Mouse (Mus musculus) common myeloid progenitor, adult 5-6 weeks (primary cell): ENCODE measurements around the gene Psors1c2. TPM values are rescaled to one million over a fixed set of nuclear protein-coding genes. Genes with fewer than 3 reads are reported as not detected.

Experiments
- ATAC-seq: replicated peaks from 2 replicates; pipeline ENCODE4 v1.8.0; 2016; ENCODE audit warnings: low read depth, mild to moderate bottlenecking, moderate TSS enrichment, inconsistent platforms; ENCODE audit not compliant: poor library complexity, severe bottlenecking
- total RNA-seq: library from RNA; stranded (forward); fragments of 200-1000, 187-1606 nt; gene quantifications from 2 replicates; pipeline ENCODE4 v1.2.3, GENCODE M21; 2017

Gene Psors1c2
- total RNA-seq, 1 experiment from 2014 or later: not detected

- ATAC-seq: peak; percentile 96
Measured at GRCm38 (mm10) chr17:35516652-35517500, 16.1 kb upstream of the Psors1c2 start, which contains the start of the genes Tcf19 and Cchcr1. Gene Tcf19, minus strand, starts transcription at chr17:35516824. Gene Cchcr1, plus strand, starts transcription at chr17:35517100.

DNA sequence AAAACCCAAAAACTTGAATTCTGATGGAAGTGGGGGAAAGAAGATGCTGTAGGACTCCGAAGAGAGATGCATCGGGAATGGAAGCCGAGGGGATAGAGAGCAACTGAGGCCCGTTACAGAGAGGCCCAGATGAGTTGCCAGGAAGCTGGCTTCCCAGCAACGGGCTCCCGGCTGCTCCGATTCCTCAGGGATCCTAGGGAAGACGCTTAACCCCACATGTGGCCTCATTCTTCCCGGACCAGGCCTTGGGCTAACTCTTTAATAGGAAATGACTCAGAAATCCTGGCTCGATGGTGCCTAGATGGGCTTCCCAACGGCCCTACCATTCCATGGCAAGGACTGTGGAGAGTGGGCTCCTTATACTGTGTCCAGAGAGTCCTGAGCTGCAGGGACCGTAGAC, 15.5 kb upstream of the Psors1c2 start:
- ATAC-seq: no peak

GRCm38 (mm10) chr17:35524354-35524753, 8.6 kb upstream of the Psors1c2 start:
- ATAC-seq: no peak

GRCm38 (mm10) chr17:35526644-35527043, 6.4 kb upstream of the Psors1c2 start:
- peak; percentile 63; the same call in 1 of the 2 replicates for ATAC-seq

GRCm38 (mm10) chr17:35532360-35532759, 641 bp upstream of the Psors1c2 start:
- ATAC-seq: no peak

DNA sequence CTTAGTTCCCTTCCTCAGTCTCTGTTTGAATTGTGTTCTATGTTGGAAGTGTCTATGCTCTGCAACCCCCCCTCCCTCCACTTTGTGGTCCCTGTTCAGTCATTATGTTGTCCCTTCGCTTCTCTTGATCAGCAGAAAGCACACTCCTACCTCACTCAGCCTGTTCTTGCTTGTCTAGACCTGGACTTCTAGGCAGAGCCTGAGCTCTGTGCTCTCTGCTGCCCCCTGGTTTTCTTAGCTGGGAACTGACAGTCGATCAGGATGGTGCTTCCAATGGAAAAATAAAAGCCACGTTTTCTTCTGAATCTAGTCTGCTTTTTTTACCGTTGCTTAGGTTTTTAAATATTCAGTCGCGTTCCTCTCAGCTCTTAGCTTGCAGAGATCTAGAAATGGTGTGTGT, 1.3 kb downstream of the Psors1c2 start:
- peak; percentile 83 for ATAC-seq

GRCm38 (mm10) chr17:35537421-35537820, 4.4 kb downstream of the Psors1c2 start:
- no peak for ATAC-seq

- no peak for ATAC-seq
Measured at GRCm38 (mm10) chr17:35538476-35538875, 5.5 kb downstream of the Psors1c2 start.

GRCm38 (mm10) chr17:35539540-35539939, 6.5 kb downstream of the Psors1c2 start:
- no peak for ATAC-seq

DNA sequence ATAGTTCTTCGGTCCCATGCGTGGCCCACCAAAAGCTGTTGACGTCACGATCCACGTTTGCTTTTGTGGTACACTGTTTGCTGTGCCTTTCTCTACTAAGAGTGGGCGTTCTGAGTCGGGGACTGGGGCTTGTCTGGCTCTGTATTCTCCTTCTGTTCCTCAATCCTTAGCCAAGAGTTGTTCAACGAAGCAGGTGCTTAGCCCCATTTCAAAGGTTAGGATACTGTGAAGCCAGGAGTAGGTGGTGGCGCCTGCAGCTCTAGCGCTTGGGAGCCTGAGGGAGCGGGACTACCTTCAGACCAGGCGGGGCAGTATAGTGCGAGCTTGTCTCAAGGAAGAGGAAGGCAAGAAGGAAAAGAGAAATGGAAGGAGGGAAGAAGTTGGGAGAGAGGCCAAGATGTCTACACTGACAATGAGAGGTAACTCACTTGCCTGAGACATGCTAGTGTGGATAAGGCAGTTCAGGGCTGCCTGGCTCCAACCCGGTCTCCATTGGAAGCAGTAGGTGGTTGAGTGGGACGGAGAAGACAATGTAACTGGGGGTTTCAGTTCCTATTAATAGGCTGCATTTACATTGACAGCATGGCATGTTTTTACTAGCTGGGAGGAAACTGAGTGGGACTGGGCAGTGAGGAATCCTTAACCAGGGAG, 9.9 kb downstream of the Psors1c2 start:
- ATAC-seq: no peak

- no peak for ATAC-seq
Measured at GRCm38 (mm10) chr17:35543412-35543861, 10.4 kb downstream of the Psors1c2 start.

DNA sequence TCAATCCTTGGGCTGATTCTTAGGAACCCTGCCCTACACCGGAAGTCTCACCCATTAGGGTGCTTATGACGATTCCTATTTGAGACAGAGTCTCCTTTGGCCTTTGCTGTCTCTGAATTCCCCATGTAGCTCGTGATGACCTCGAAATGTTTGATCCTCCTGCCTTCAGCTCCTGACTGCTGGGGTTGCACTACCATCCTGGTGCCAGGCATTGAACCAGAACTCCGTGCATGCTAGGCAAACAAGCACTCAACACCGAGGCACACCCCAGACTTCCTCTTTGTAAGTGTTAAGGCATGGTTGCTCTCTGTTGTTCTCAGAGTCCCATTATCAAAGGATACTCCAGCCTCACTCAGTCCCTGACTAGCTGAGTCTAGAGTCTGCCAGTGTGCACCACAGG, 11.0 kb downstream of the Psors1c2 start:
- ATAC-seq: no peak

DNA sequence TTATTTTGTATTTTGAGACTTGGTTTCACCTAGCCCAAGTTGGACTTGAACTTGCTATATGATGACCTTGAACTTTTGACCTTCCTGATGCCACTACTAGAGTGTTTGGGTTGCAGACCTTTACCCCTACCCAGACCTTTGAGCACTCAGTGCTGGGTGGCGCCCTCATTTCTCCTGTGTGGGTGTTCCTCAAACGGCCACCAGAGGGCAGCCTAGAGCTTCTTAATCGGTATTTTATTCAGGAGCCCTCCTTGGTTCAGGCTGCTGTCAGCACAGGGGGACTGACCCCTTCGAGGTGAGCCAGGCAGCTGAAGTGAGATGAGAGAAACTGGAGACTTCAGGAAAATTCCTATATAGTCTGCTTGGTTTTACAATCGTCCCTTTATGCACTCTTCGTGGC, 11.7 kb downstream of the Psors1c2 start:
- ATAC-seq: peak; percentile 62; the same call in 1 of the 2 replicates

DNA sequence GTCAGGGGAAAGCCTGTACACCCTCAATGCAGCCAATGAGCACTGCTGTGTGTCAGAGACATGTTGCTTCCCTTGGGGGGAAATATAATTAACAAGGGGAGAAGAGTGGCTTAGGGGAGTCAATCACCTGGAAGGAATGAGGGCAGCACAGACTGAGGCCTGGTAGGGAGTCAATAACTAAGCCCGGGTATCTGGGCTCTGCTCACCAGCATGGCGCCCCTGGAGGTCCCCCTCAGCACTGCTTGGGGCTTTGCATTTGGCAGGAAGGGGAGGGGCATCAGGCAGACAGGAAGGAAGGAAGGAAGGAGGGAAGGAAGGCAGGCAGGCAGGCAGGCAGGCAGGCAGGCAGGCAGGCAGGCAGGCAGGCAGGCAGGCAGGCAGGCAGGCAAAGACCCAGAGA, 14.5 kb downstream of the Psors1c2 start:
- ATAC-seq: no peak

DNA sequence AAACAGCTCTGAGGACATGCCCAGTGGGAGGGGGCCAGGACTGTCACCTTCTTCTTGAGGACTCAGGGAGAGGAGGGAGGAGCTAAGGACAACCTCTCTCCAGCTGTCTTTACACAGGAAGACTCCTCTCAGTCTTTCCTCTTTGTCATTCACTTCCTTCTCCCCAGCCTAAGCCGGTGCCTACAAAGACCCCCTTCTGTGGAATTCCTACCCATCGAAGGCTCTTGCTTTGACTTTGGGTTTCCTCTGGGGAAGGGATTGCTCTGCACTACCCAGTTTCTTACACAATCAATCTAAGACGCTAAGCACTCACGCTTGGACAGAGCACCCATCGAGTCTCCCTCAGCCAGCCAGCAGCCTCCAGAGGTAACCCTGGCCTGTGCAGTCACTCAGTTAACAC, 15.6 kb downstream of the Psors1c2 start:
- ATAC-seq: no peak

DNA sequence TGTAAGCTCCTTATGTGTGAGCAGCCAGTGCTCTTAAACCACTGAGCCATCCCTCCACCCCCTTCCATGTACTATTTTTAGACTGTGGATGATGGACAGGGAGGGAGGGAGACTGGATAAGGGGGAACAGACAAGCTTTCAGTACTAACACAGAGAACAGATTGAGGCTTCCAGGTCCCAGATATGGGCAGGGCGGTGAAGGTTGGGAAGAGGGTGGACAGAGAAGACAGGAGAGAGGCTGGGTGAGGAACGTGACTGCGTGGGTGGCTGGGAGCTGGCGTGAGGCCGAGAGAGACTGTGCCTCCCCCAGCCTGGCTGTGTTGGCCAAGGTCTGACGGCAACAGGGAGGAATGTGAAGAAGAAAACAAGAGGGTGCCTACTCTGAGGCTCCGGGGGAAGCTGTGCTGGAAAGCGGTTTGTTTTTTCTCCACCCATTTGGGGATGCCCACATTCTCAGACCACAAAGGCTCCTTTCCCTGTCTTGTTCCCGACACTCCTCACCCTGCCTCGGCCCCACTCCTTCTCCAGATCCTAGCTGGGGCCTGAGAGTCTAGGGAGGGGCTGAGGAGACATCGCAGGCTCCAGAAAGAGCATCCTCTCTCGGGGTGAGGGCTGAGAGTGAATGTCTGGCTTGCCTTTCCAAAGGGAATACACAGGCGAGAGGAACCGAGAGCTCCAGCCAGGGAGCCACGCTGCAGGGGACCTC, 16.6 kb downstream of the Psors1c2 start:
- ATAC-seq: no peak

DNA sequence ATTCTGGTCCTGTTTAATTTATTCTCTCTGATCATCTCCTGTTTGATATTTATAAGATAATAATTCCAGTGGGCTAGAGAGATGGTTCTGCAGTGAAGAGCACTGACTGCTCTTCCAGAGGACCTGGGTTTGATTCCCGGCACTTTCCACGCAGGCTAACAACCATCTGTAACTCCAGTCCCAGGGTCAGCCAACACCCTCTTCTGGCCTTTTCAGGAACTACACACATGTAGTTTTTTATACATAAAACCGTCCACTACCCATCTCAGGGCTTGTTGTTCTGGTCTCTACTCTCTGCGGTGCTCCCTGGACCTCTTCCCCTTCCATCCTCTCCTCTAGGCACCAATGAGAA, 17.1 kb downstream of the Psors1c2 start:
- no peak for ATAC-seq

DNA sequence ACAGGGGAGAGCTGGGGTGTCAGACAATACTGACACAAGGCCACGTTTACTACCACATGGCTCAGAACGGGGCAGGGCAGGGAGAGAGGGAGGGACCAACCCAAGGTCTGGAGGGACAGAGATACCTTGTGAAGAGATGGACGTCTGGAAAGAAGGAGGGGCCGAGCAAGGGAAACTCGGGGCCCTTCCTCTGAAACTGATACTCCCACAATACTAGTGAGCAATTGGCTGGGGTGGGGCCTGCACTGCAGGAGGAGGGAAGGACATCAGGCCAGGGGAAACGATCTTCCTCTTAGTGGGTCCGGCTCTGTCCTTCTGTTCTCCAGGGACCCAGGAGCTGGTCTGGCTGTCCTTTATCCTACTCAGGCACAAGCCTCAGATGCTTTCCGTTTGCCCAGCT, 17.9 kb downstream of the Psors1c2 start:
- ATAC-seq: no peak

DNA sequence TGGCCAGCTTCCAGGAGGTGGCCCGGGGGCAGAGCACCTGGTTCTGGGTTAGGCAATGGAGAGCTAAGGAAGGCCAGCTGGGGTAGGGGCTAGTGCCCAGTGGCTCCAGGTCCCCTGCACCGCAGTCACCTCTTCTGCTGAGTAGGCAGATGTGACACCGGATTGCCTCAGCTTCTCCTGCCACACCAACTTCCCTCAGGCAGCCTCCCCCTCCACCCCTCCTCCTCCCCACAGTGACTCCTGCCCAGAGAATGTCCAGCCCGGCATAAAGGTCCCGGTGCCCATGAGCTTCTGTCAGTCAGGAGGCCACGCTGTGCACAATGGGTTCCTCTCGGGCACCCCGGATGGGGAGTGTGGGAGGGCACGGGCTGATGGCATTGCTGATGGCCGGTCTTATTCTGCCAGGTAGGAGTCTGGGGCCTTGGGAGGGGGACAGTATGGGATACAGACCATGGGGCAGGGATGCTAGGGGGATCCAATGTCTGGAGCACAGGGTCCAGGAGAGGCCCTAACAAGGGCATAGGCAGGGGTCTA, 18.9 kb downstream of the Psors1c2 start, which contains the start of gene Cdsn:
TSS of gene Cdsn (plus strand) at position 248 of the 534 bp plus-strand sequence.
- no peak for ATAC-seq

- no peak for ATAC-seq
Measured at GRCm38 (mm10) chr17:35554321-35554720, 21.3 kb downstream of the Psors1c2 start.
